Mouse (Mus musculus) ovary, adult 10 weeks (tissue): ENCODE results near the gene Wnt7b. TPM values are rescaled to one million over a fixed set of nuclear protein-coding genes. Genes with fewer than 3 reads are reported as not detected.

Experiments used
- polyA plus RNA-seq: library from polyadenylated mRNA; stranded (reverse); fragments of 350-450 nt; fragmentation: Illumina TruSeq; extraction: RNeasy Lipid Tissue Mini Kit (QIAGEN cat#74804); gene quantifications from one replicate; pipeline ENCODE4 v1.2.3, GENCODE M21; 2014

The Wnt7b gene
- not detected for polyA plus RNA-seq

GRCm38 (mm10) chr15:85582356-85582910, at the start of gene Wnt7b:
Gene Wnt7b (minus strand): TSS chr15:85582473.

GRCm38 (mm10) chr15:85503127-85503526, 79.1 kb downstream of the Wnt7b start, which contains the start of gene 7530416G11Rik:
Gene 7530416G11Rik (minus strand): TSS chr15:85503227.

Other genes with a start within 250 kb of the Wnt7b start
- gene Atxn10, start 246.2 kb downstream of the Wnt7b start, polyA plus RNA-seq: 208 TPM
- not detected for gene 7530416G11Rik, start 79.2 kb downstream of the Wnt7b start, polyA plus RNA-seq
- 4.3 TPM for gene Ppara, start 152.5 kb upstream of the Wnt7b start, polyA plus RNA-seq
- 0.83 TPM for gene Cdpf1, start 229.2 kb upstream of the Wnt7b start, polyA plus RNA-seq
- 0.43 TPM for gene Pkdrej, start 239.3 kb upstream of the Wnt7b start, polyA plus RNA-seq
- 5.7 TPM for gene Ttc38, start 249.8 kb upstream of the Wnt7b start, polyA plus RNA-seq